Comparison of ENCODE assay signal across 25 mouse cellular contexts in the genomic region with DNA sequence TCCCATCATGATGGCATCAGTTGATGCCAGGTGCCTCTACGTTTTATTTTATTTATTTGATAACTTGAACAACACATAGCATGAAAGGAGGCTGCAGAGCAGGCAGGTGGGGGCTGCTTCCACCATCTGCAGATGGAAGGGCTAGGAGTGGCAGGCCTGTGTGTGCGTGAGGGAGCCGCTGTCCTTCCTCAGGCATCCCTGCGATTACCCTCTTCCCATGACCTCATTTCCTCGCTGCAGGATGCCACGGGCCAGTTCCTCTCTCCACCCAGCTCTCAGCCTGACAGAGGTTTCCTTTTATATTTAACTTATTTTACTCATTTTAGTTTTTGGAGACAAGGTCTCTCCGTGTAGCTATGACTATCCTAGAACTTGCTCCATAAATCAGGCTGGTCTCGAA. TPM values are rescaled to one million over a fixed set of nuclear protein-coding genes. Genes with fewer than 3 reads are reported as not detected.
DNase-seq lines count a peak whose midpoint lies in the region; ATAC-seq lines count a peak whose summit lies in the region.
"Had no signal": no experiment of that assay in that cellular context is flagged by ENCODE, and none has a peak within 500 bp of the region (broad histone marks: within the 10 kb centered on the region; RNA-seq: fewer than 3 reads in every experiment).

No protein-coding gene starts in this region.

- no peak overlapping the region for H3K4me2 ChIP-seq in embryonic facial prominence, embryonic 12.5 days (replicated peaks)
- H3K4me2 ChIP-seq: heart, embryonic 15.5 days; hindbrain, embryonic 12.5 days; kidney, embryonic 15.5 days; midbrain, embryonic 15.5 days had no signal

- 55% methylated on average over 8 of the region's 8 CpGs for WGBS in embryonic facial prominence, embryonic 12.5 days
- 68% methylated on average over 8 of the region's 8 CpGs for WGBS in embryonic facial prominence, embryonic 10.5 days

- no peak overlapping the region for H3K4me3 ChIP-seq in embryonic facial prominence, embryonic 12.5 days
- H3K4me3 ChIP-seq in embryonic facial prominence, embryonic 10.5 days: no peak overlapping the region
- H3K4me3 ChIP-seq: heart, embryonic 15.5 days; hindbrain, embryonic 12.5 days; kidney, embryonic 15.5 days; limb, embryonic 10.5 days; midbrain, embryonic 15.5 days; myocyte had no signal

- no peak overlapping the region for H3K9ac ChIP-seq in embryonic facial prominence, embryonic 12.5 days
- H3K9ac ChIP-seq: heart, embryonic 15.5 days; hindbrain, embryonic 12.5 days; kidney, embryonic 15.5 days; liver, postnatal 0 days; midbrain, embryonic 15.5 days had no signal

- no peaks in the 10 kb centered on the region for H3K27me3 ChIP-seq in embryonic facial prominence, embryonic 12.5 days
- H3K27me3 ChIP-seq in embryonic facial prominence, embryonic 10.5 days (replicated peaks; ENCODE audit: low read depth, poor library complexity, severe bottlenecking): no peaks in the 10 kb centered on the region
- H3K27me3 ChIP-seq: heart, embryonic 15.5 days; hindbrain, embryonic 12.5 days; kidney, embryonic 15.5 days; midbrain, embryonic 15.5 days had no signal

- 0 out of 2 replicates have a peak, but pooled peaks have one; percentile 22 for ATAC-seq in embryonic facial prominence, embryonic 12.5 days (ENCODE audit: insufficient number of reproducible peaks, insufficient read depth, low FRiP score, low TSS enrichment)
- no peak for ATAC-seq in activated CD4-positive, CD25-positive, alpha-beta regulatory T cell, adult 4 months
- ATAC-seq: liver, postnatal 0 days; midbrain, embryonic 15.5 days had no signal

- H3K36me3 ChIP-seq in embryonic facial prominence, embryonic 12.5 days: no peaks in the 10 kb centered on the region
- no peaks in the 10 kb centered on the region for H3K36me3 ChIP-seq in embryonic facial prominence, embryonic 10.5 days (replicated peaks)
- H3K36me3 ChIP-seq: G1E; heart, embryonic 15.5 days; hindbrain, embryonic 12.5 days; kidney, embryonic 15.5 days; limb, embryonic 10.5 days; midbrain, embryonic 15.5 days had no signal

- no peak for DNase-seq in embryonic facial prominence, embryonic 10.5 days (ENCODE audit: low spot score)
- DNase-seq in kidney, postnatal 14 days: peak; percentile 7
- DNase-seq in kidney, adult 9 months: no peak
- DNase-seq in thymus, postnatal 0 days (ENCODE audit: low spot score): peak; percentile 24
- DNase-seq in thymus, adult 18-20 months: no peak
- DNase-seq in adrenal gland, postnatal 10 days: no peak
- DNase-seq: cerebellum, postnatal 10 days; heart, adult 18-20 months; liver, postnatal 0 days; lung, postnatal 10 days; right cerebral cortex, postnatal 25 days had no signal

- H3K4me1 ChIP-seq in embryonic facial prominence, embryonic 12.5 days: peaks cover 21% of the 10 kb centered on the region
- peaks cover 45% of the 10 kb centered on the region for H3K4me1 ChIP-seq in embryonic facial prominence, embryonic 10.5 days

- H3K9me3 ChIP-seq in embryonic facial prominence, embryonic 12.5 days: no peaks in the 10 kb centered on the region
- H3K9me3 ChIP-seq in embryonic facial prominence, embryonic 10.5 days: no peaks in the 10 kb centered on the region
- H3K9me3 ChIP-seq: G1E; heart, embryonic 15.5 days; hindbrain, embryonic 12.5 days; kidney, embryonic 15.5 days; limb, embryonic 10.5 days; midbrain, embryonic 15.5 days had no signal

- no peak overlapping the region for H3K27ac ChIP-seq in embryonic facial prominence, embryonic 12.5 days
- no peak overlapping the region for H3K27ac ChIP-seq in embryonic facial prominence, embryonic 10.5 days (replicated peaks)
- H3K27ac ChIP-seq: heart, embryonic 15.5 days; hindbrain, embryonic 12.5 days; kidney, embryonic 15.5 days; limb, embryonic 10.5 days; midbrain, embryonic 15.5 days had no signal

RNA-seq across cellular contexts. Expression of a gene that starts 33.9 kb away (rescaled TPM):
- 1.5 and 2.4 TPM in 2 replicates for polyA plus RNA-seq in embryonic facial prominence, embryonic 12.5 days (2016; fragmentation: Nextera tagmentation; extraction: Ambion mirVana)
- 0.93 and 1.3 TPM in 2 replicates for polyA plus RNA-seq in embryonic facial prominence, embryonic 10.5 days (2016; fragmentation: Nextera tagmentation; extraction: Ambion mirVana)
- 10.0 and 12.7 TPM in 2 replicates for polyA plus RNA-seq in thymus, postnatal 0 days (2015; fragmentation: Nextera tagmentation; extraction: Ambion mirVana)
- 1 to 10 TPM; 1.2 to 1.8 TPM for total RNA-seq in adrenal gland, postnatal 10 days (2021)
- polyA plus RNA-seq in activated CD4-positive, CD25-positive, alpha-beta regulatory T cell, adult 4 months (2017; shearing (Covaris generic)): 1 to 10 TPM; 3.4 TPM
- total RNA-seq: liver, adult 2 months; megakaryocyte-erythroid progenitor cell, adult 5-6 weeks had no signal
- polyA plus RNA-seq: G1E had no signal

RNA-seq across cellular contexts. Expression of a gene that starts 34.1 kb away (rescaled TPM):
- polyA plus RNA-seq in embryonic facial prominence, embryonic 12.5 days (2016; fragmentation: Nextera tagmentation; extraction: Ambion mirVana): not detected in 2 replicates
- polyA plus RNA-seq in embryonic facial prominence, embryonic 10.5 days (2016; fragmentation: Nextera tagmentation; extraction: Ambion mirVana): 0.06 TPM in 1 of 2 replicates, not detected in the other
- polyA plus RNA-seq in thymus, postnatal 0 days (2015; fragmentation: Nextera tagmentation; extraction: Ambion mirVana): not detected in 2 replicates
- not detected for total RNA-seq in adrenal gland, postnatal 10 days (2021)
- not detected for polyA plus RNA-seq in activated CD4-positive, CD25-positive, alpha-beta regulatory T cell, adult 4 months (2017; shearing (Covaris generic))
- total RNA-seq: G1E; gastrocnemius, adult 18-20 months; heart, adult 18-20 months; liver, adult 2 months; megakaryocyte-erythroid progenitor cell, adult 5-6 weeks had no signal
- polyA plus RNA-seq: forebrain, embryonic 11.5 days; G1E; kidney, embryonic 15.5 days; limb, embryonic 10.5 days; liver, adult 2 months; liver, postnatal 0 days; stomach, embryonic 14.5 days had no signal

Comparison
In these comparisons a context has a peak if more than half of its experiments do, and no peak if none do; other contexts are left out.
1. DNase-seq: peak in kidney, postnatal 14 days (single experiment) and thymus, postnatal 0 days (single experiment); none in embryonic facial prominence, embryonic 10.5 days (single experiment), kidney, adult 9 months (single experiment), thymus, adult 18-20 months (0 of 2) and adrenal gland, postnatal 10 days (single experiment).